Mouse (Mus musculus): ENCODE measurements at regions not wholly inside any gene's neighbourhood (a gene's known extent, or its start where the extent isn't known, plus 50 kb on each side); places are given as distances from the start of the nearest gene placed in this dataset.

DNA sequence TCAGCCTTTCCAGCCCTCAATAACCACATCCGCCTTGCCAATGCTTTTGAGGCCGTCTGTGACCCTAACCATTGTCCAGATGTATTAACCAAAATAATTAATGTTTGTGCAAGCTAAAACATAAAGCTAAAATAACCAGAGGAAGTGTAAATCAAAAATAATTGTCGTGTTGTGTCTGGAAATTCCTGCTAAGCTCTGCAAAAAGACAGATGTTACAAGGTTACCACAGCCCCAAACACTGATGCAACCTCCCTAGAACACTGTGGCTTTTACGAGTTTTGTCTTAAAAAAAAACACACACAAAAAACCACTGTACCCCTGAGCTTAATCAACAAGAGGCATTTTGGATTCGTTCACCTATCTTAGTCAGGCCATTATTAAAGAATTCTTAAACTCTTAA, 90.5 kb upstream of the 1700021F07Rik start:
- TF ChIP-seq POLR2A (IDR thresholded peaks at IDR 0.05; ENCODE audit: low read depth, low read length) (no peak), CTCF (conservative IDR thresholded peaks at IDR 0.05; ENCODE audit: insufficient read depth, insufficient read length, low read depth, low read length) (no peak)
